13 mouse cellular contexts compared by ENCODE assay signal in genomic region chr6:81933281-81933680, GRCm38 (mm10). TPM values are rescaled to one million over a fixed set of nuclear protein-coding genes. Genes with fewer than 3 reads are reported as not detected.
DNase-seq lines count a peak whose midpoint lies in the region; ATAC-seq and TF ChIP-seq lines count a peak whose summit lies in the region.
"Had no signal": no experiment of that assay in that cellular context is flagged by ENCODE, and none has a peak within 500 bp of the region (broad histone marks: within the 10 kb centered on the region; RNA-seq: fewer than 3 reads in every experiment).

No protein-coding gene starts in this region.

- no peak overlapping the region for H3K4me3 ChIP-seq in layer of hippocampus, adult 2 months
- H3K4me3 ChIP-seq: forebrain, embryonic 15.5 days; hindbrain, embryonic 15.5 days had no signal

- peak; percentile 56 for TF ChIP-seq CTCF in layer of hippocampus, adult 2 months (conservative IDR thresholded peaks at IDR 0.05)

- no peak for ATAC-seq in CD4-positive, CD25-positive, alpha-beta regulatory T cell, adult 4 months
- ATAC-seq: forebrain, embryonic 15.5 days had no signal

- H3K27ac ChIP-seq in layer of hippocampus, adult 2 months: no peak overlapping the region
- H3K27ac ChIP-seq: forebrain, embryonic 15.5 days; hindbrain, embryonic 15.5 days had no signal

- peak; percentile 25 for DNase-seq in CD4-positive, CD25-positive, alpha-beta regulatory T cell, adult 2 months (ENCODE audit: low read depth, low spot score)
- DNase-seq in layer of hippocampus, adult 2 months (ENCODE audit: low spot score in 2 of 2): no peak
- no peak for DNase-seq in layer of hippocampus, postnatal 25 days (ENCODE audit: extremely low spot score in 1 of 2, low spot score in 1 of 2)
- DNase-seq in 3T3-L1 (ENCODE audit: low read depth, low spot score) (peak; percentile 32), ZHBTc4 (ENCODE audit: low read depth, low spot score) (peak; percentile 63)
- DNase-seq in frontal cortex, postnatal 14 days (ENCODE audit: low spot score in 2 of 2): no peak
- no peak for DNase-seq in T-cell, adult 2 months (ENCODE audit: low spot score)
- DNase-seq: adrenal gland, postnatal 36 days; cerebellum, adult 11 months; liver had no signal

RNA-seq across cellular contexts. Expression of gene Gcfc2, which starts 9.8 kb away (rescaled TPM):
- polyA plus RNA-seq in CD4-positive, CD25-positive, alpha-beta regulatory T cell, adult 4 months (2017; shearing (Covaris generic)): 1 to 10 TPM; 3.6 to 6.6 TPM
- 10 to 100 TPM; 14.4 to 18.0 TPM for total RNA-seq in layer of hippocampus, adult 2 months (2021)
- 10 to 100 TPM; 12.0 to 15.8 TPM for total RNA-seq in layer of hippocampus, postnatal 25 days (2021)

RNA-seq across cellular contexts. Expression of gene Mrpl19, which starts 32.5 kb away (rescaled TPM):
- polyA plus RNA-seq in CD4-positive, CD25-positive, alpha-beta regulatory T cell, adult 4 months (2017; shearing (Covaris generic)): 10 to 100 TPM; 68.0 to 72.1 TPM
- total RNA-seq in layer of hippocampus, adult 2 months (2021): 10 to 100 TPM; 33.2 to 35.3 TPM
- total RNA-seq in layer of hippocampus, postnatal 25 days (2021): 10 to 100 TPM; 28.4 to 36.7 TPM

Comparison
In these comparisons a context has a peak if more than half of its experiments do, and no peak if none do; other contexts are left out.
1. DNase-seq: peak in CD4-positive, CD25-positive, alpha-beta regulatory T cell, adult 2 months (single experiment), 3T3-L1 (single experiment) and ZHBTc4 (single experiment); none in layer of hippocampus, adult 2 months (0 of 2), layer of hippocampus, postnatal 25 days (0 of 2), frontal cortex, postnatal 14 days (0 of 2) and T-cell, adult 2 months (single experiment).